Mouse (Mus musculus) heart, embryonic 12.5 days (tissue): ENCODE results near the gene Cux1. TPM values are rescaled to one million over a fixed set of nuclear protein-coding genes. Genes with fewer than 3 reads are reported as not detected.
A peak's percentile ranks its signal among the peaks of the same experiment; 100 is the strongest.

Experiments used
- ATAC-seq: fragments of 200-750 bp; cut with Nextera tagmentation; 2 replicates; pipeline ENCODE4 v1.8.0; 2017; ENCODE audit warnings: moderate TSS enrichment, moderate library complexity; ENCODE audit not compliant: insufficient number of reproducible peaks, low FRiP score
- H3K27ac ChIP-seq: fragments of 300-500 bp; sonication (generic); 2 replicates; pipeline ENCODE4 v1.5.1; 2016; ENCODE audit warnings: mild to moderate bottlenecking, moderate library complexity; ENCODE audit not compliant: poor library complexity, severe bottlenecking
- H3K27me3 ChIP-seq: fragments of 300-500 bp; sonication (generic); replicated peaks from 2 replicates; pipeline ENCODE4 v1.6.1; 2016; ENCODE audit warnings: mild to moderate bottlenecking, moderate library complexity
- H3K36me3 ChIP-seq: fragments of 300-500 bp; sonication (generic); 2 replicates; pipeline ENCODE4 v1.6.1; 2016; ENCODE audit warnings: mild to moderate bottlenecking, moderate library complexity
- H3K4me1 ChIP-seq: fragments of 300-500 bp; sonication (generic); replicated peaks from 2 replicates; pipeline ENCODE4 v1.6.1; 2016; ENCODE audit warnings: mild to moderate bottlenecking
- H3K4me2 ChIP-seq: fragments of 300-500 bp; sonication (generic); 2 replicates; pipeline ENCODE4 v1.6.1; 2016; ENCODE audit warnings: mild to moderate bottlenecking, moderate library complexity
- H3K4me3 ChIP-seq: fragments of 300-500 bp; sonication (generic); 2 replicates; pipeline ENCODE4 v1.5.1; 2016; ENCODE audit warnings: mild to moderate bottlenecking
- H3K9ac ChIP-seq: fragments of 300-500 bp; sonication (generic); 2 replicates; pipeline ENCODE4 v1.6.1; 2016; ENCODE audit warnings: mild to moderate bottlenecking, moderate library complexity
- H3K9me3 ChIP-seq: fragments of 300-500 bp; sonication (generic); replicated peaks from 2 replicates; pipeline ENCODE4 v1.6.1; 2016; ENCODE audit warnings: mild to moderate bottlenecking, moderate library complexity
- WGBS: fragments of 180-500 bp; shearing (Covaris S2); methylation state at CpG from one replicate; pipeline ENCODE4 v1.1.7; 2016; 5-methylcytosine and 5-hydroxymethylcytosine counted together
- polyA plus RNA-seq: library from polyadenylated mRNA; unstranded; fragments of >200 nt; fragmentation: Nextera tagmentation; extraction: Ambion mirVana; gene quantifications from 2 replicates; pipeline ENCODE4 v1.2.1, GENCODE M21; 2016

Cux1 gene
- polyA plus RNA-seq, 1 experiment from 2014 or later: 81.0 TPM

DNA sequence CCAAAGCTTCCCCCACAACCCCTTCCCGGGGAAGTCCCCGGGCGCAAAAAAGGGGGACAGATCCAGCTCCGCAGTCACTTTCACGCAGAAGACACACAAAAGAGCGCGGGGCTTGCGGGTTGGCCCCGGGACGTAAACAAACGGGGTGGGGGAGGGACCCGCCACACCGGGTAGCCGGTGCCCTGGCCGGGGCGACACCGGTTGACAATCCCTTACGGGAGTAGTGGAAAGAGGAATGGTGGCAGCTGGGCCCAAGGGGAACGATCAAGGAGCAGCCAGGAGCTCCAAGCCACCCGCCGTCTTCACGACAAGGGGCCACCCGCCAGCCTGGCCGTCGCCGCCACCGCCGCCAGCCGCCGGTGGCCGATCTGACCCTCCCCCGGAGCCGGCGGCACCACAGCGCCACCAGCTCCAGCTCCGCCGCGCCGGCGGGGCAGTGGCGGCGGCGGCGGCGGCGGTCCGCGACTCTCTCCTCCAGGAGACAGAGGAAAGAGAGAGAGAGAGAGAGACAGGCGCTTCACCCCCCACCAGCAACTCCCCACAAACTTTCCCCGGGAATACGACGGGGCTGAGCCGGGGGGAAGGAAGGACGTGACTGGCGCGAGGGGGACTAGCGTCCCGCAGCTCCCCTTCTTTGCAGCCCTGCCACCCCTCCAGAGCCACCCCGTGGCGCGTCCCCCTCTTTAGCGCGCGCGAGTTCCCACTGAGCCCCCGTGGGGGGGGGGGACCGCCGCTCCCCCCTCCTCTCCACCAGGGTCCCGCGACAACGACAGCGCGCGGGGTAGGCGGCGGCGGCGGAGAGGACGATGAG is 1.1 kb downstream of the Cux1 start:
- H3K4me3 ChIP-seq: peak overlapping the region; percentile 85
- peak overlapping the region; percentile 93 for H3K27ac ChIP-seq
- peaks cover 18% of the 10 kb centered on the region for H3K4me1 ChIP-seq
- peak overlapping the region; percentile 97 for H3K4me2 ChIP-seq
- H3K36me3 ChIP-seq: no peaks in the 10 kb centered on the region
- under 1% methylated on average over 74 of the region's 79 CpGs for WGBS
- peak overlapping the region; percentile 93 for H3K9ac ChIP-seq
- H3K27me3 ChIP-seq: peaks cover 11% of the 10 kb centered on the region; the same call in 1 of the 2 replicates
- ATAC-seq: peak; percentile 63
- no peaks in the 10 kb centered on the region for H3K9me3 ChIP-seq

DNA sequence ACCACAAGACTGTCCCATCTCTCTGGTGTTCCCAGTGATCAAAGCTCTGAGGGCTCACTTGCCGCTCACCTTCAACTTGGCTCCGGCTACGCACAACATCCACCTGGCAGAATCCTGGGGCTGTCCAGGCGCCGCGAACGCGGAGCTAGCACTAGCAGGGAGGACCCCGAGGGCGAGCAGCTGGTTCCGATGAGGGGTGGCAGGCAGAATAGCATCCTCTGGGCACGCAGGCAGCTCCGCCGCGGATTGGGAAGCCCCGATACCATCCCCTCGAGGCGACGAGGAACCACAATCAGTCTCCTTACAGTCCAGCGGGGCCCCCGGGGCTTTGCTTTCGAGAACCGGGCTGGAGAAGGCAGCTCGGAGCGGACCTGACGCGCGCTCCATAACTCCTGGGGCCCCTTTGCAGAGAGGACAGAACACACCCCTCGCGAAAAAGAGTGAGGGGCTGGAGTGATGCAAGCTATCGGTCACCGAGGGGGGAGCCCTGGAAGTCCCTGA is 1.9 kb downstream of the Cux1 start:
- ATAC-seq: no peak
- peak overlapping the region; percentile 93 for H3K9ac ChIP-seq
- H3K36me3 ChIP-seq: no peaks in the 10 kb centered on the region
- H3K27ac ChIP-seq: peak overlapping the region; percentile 93
- H3K4me1 ChIP-seq: peaks cover 18% of the 10 kb centered on the region
- H3K9me3 ChIP-seq: no peaks in the 10 kb centered on the region
- 0 out of 2 replicates have a peak, but pooled peaks cover 4% of the 10 kb centered on the region for H3K27me3 ChIP-seq
- H3K4me2 ChIP-seq: peak overlapping the region; percentile 97
- WGBS: 2% methylated on average over 32 of the region's 32 CpGs
- peak overlapping the region; percentile 85 for H3K4me3 ChIP-seq

DNA sequence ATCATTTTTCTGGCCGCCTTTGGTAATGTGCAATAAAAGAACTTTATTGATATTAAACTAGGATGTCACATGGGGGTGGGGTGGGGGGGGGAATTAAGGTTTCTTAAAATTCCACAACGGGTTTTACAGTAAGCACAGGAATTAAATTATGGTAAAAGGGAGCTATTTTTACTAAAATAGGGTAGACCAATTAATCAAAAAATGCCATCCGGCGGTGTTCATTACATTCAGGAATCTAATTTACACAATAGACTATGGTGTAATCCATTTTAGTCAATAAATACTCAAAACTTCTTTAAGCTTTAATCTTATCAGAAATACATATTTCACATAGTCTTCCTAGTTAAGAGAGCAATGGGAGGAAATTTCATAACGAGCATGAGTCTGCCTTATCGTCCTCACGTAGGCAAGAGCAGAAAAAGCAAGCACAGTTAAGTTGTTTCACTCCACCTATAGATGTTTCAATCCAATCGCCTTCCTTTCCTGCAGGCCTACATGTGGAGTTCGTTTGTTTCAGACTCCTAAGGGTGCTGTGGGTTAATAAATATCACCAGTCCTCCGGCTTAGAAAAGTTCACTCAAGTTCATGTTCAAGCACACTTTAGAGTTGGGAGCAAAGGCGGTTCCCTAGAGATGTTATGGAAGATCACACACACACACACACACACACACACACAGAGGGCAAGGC is 2.5 kb downstream of the Cux1 start:
- Histone ChIP-seq H3K27me3 (0 out of 2 replicates have a peak, but pooled peaks cover 1% of the 10 kb centered on the region), H3K4me1 (peaks cover 19% of the 10 kb centered on the region), H3K27ac (peak overlapping the region; percentile 93; the same call in 1 of the 2 replicates), H3K4me2 (peak overlapping the region; percentile 97), H3K9me3 (no peaks in the 10 kb centered on the region), H3K9ac (peak overlapping the region; percentile 93), H3K36me3 (no peaks in the 10 kb centered on the region), H3K4me3 (peak overlapping the region; percentile 85)
- ATAC-seq: no peak
- WGBS: 39% methylated on average over 11 of the region's 11 CpGs

DNA sequence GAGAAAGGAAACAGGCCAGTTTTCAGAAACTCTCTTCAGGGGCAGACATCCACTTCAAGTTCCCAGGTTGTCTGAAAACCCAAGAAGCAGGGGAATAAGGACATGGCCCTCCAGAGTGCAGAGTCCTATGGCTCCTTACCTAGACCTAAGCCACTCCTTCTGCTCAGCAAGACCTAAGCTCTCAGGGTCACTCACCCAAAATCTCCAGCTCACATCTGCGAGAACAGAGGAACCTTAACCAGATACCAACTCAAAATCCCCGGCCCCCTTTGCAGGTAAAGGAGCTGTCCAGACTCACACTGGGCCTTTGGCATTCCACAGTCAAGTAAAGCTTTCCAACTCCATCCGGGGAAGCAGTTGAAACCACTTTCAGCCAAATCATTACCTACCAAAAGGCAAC is 3.3 kb downstream of the Cux1 start:
- H3K36me3 ChIP-seq: no peaks in the 10 kb centered on the region
- no peaks in the 10 kb centered on the region for H3K9me3 ChIP-seq
- no peak overlapping the region for H3K9ac ChIP-seq
- H3K27ac ChIP-seq: no peak overlapping the region
- 51% methylated on average over 3 of the region's 3 CpGs for WGBS
- peaks cover 25% of the 10 kb centered on the region for H3K4me1 ChIP-seq
- peak overlapping the region; percentile 18 for H3K4me2 ChIP-seq
- ATAC-seq: no peak
- no peak overlapping the region for H3K4me3 ChIP-seq
- H3K27me3 ChIP-seq: no peaks in the 10 kb centered on the region

DNA sequence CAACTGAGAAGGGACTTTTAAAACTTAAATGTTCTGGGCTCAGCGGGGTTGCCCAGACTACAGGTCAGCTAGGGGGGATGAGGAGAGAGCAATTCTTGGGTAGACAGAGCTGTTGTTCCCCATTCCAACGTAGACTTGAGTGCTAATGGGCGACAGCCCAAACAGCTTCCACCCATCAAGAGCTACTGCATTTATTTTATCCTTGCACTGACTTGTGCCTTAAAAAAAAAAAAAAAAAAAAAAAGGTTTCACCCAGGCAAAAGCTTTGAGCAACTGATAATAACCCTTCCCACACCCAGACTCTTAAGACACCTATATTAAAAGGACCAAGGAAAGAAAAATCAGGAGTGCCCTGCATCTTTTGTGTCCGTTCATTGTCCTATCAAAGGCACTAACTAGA is 4.2 kb downstream of the Cux1 start:
- WGBS: 65% methylated on average over 4 of the region's 4 CpGs

DNA sequence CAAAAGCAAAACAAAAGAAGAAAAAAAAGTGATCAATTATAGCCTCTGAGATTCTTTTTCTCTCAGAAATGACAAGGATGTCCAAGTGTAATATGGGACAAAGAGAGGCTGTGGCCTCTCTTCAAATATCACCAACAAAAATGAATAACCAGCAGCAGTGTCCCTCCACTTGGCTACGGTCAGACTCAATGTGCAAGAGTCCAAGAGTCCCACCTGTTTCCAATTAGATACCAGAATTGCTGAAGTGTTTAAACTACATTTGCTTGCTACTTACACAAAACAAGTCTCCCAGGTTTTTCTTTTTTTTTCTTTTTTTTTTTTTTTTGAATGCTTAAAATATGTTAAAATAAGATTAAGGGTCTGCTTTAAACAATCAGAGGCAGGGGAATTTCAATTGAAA is 5.1 kb downstream of the Cux1 start:
- Histone ChIP-seq H3K9me3 (no peaks in the 10 kb centered on the region), H3K4me1 (peaks cover 38% of the 10 kb centered on the region), H3K36me3 (no peaks in the 10 kb centered on the region), H3K4me2 (no peak overlapping the region), H3K27ac (no peak overlapping the region), H3K9ac (no peak overlapping the region), H3K4me3 (no peak overlapping the region), H3K27me3 (no peaks in the 10 kb centered on the region)
- WGBS: 70% methylated on average over 1 of the region's 1 CpGs
- ATAC-seq: no peak

More for the DNA sequence above, 4.2 kb downstream of the Cux1 start:
- H3K9me3 ChIP-seq: no peaks in the 10 kb centered on the region
- ATAC-seq: no peak
- H3K36me3 ChIP-seq: no peaks in the 10 kb centered on the region
- no peaks in the 10 kb centered on the region for H3K27me3 ChIP-seq
- no peak overlapping the region for H3K4me3 ChIP-seq
- H3K4me2 ChIP-seq: no peak overlapping the region
- H3K27ac ChIP-seq: no peak overlapping the region
- no peak overlapping the region for H3K9ac ChIP-seq
- H3K4me1 ChIP-seq: peaks cover 30% of the 10 kb centered on the region

DNA sequence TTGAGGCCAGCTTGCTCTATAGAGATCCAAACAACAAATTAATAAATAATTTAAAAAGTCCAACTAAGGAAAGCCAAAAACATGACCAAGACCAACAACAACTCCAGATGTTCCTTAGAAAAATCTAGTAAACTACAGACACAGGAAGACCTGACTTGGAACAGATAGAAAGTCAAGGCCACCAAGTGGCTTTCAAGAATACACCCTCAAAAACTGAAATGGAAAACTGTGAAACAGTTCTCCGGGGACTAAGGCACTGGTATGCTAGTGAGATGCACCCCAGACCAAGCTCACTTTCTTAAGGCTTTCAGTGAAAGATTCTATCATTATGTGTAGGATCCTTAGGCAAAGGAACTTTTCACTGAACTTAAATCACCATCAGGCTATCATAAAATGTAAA is 5.6 kb downstream of the Cux1 start:
- ATAC-seq: no peak
- Histone ChIP-seq H3K27ac (no peak overlapping the region), H3K9ac (no peak overlapping the region), H3K4me1 (peaks cover 44% of the 10 kb centered on the region), H3K36me3 (no peaks in the 10 kb centered on the region), H3K27me3 (no peaks in the 10 kb centered on the region), H3K9me3 (no peaks in the 10 kb centered on the region), H3K4me3 (no peak overlapping the region), H3K4me2 (no peak overlapping the region)
- 87% methylated on average over 1 of the region's 1 CpGs for WGBS

DNA sequence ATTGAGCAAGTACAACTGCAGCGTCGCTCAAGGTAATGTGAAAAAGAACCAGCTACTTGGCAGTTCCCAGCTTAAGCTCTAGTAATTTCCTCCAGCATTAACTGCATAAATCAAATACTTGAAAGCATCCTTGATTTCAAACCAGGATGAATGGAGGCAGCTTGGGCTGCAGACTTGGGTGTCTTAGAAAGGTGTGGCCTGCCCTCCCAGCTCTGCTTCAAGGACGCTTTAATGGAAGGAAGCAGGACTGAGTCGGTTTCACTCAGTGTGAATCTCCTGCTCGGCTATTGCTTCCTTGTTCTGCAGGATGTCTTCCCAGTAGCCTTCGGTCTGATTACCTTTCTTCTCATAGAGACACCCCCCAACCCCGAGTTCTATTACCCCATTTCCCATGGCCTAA is 6.6 kb downstream of the Cux1 start:
- ATAC-seq: no peak
- peaks cover 54% of the 10 kb centered on the region for H3K4me1 ChIP-seq
- 68% methylated on average over 7 of the region's 7 CpGs for WGBS

DNA sequence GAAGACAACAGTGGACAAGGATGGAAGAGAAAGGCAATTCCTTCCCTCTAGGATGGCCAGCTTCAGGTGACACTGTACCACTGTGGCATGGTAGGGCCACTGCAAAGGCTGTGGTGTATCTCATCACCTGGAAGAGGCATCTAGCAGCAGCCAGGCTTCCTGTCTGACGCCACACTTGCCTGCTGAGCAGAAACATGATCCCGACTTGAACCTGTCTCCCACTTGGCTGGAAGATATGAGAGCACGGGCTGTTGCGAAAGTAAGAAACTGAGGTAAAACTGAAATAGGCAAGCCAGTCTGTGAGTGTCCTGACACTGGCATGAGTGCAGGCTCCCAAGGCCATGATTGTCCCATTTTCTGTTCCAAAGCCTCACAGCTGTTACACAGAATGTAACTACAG is 9.8 kb downstream of the Cux1 start:
- H3K9ac ChIP-seq: no peak overlapping the region
- ATAC-seq: no peak
- no peaks in the 10 kb centered on the region for H3K9me3 ChIP-seq
- WGBS: 54% methylated on average over 4 of the region's 4 CpGs
- H3K4me1 ChIP-seq: peaks cover 64% of the 10 kb centered on the region
- H3K27me3 ChIP-seq: no peaks in the 10 kb centered on the region
- no peak overlapping the region for H3K4me2 ChIP-seq
- H3K4me3 ChIP-seq: no peak overlapping the region
- H3K36me3 ChIP-seq: no peaks in the 10 kb centered on the region
- peak overlapping the region; percentile 77; the same call in 1 of the 2 replicates for H3K27ac ChIP-seq

More for the DNA sequence above, 6.6 kb downstream of the Cux1 start:
- Histone ChIP-seq H3K9me3 (no peaks in the 10 kb centered on the region), H3K4me3 (no peak overlapping the region), H3K4me2 (no peak overlapping the region), H3K27me3 (no peaks in the 10 kb centered on the region), H3K9ac (no peak overlapping the region), H3K36me3 (no peaks in the 10 kb centered on the region), H3K27ac (no peak overlapping the region)

DNA sequence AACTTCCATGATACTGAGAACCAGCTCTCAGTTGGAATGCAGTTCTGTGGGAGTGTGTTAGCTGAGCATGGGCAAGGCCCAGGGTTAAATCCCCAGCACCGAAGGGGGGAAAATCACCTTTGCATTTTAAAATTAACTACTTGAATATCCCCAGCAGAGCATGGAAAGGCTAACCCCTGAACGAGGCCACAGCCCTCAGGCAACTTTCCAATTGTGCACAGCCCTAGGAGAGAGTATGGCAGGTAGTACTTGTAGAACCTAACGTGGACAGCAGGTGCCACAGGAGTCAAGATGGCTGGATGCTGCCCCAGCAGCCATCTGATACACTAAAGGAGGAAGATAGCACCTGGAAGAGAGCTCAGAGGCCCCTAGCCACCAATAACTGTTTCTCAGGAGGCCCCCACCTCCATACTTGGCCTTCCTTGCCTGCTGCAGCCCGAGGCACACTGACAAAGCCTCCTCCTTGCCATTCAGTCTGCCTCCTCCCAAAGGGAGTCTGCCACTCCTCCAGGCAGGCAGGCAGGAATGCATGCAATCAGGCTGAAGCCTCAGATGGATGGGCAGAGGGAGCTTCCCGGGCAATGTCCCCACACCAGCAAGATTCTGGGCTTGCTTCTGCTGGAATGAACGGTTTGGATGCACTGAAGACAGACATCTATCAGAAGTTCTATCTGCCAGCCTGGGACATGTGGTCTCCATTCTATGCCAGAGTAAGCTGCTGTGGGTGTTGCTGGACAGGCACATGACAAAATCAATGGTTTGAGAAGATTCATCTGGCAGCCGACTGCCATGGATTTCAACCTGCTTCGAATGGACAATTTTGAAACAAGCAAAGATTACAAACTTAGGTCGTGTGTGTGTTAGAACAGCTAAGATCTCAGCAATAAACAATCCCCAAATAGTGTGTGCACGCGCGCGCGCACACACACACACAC is 10.7 kb downstream of the Cux1 start:
- Histone ChIP-seq H3K9ac (peak overlapping the region; percentile 44; the same call in 1 of the 2 replicates), H3K9me3 (no peaks in the 10 kb centered on the region), H3K36me3 (no peaks in the 10 kb centered on the region), H3K4me3 (no peak overlapping the region), H3K4me1 (peaks cover 72% of the 10 kb centered on the region), H3K27me3 (no peaks in the 10 kb centered on the region), H3K4me2 (0 out of 2 replicates have a peak overlapping the region, but pooled peaks have one; percentile 18), H3K27ac (peak overlapping the region; percentile 77)
- 84% methylated on average over 14 of the region's 14 CpGs for WGBS
- peak; percentile 14; the same call in 1 of the 2 replicates for ATAC-seq
